Mouse (Mus musculus): Measurements from ENCODE around the gene Sh2b3.
A peak's percentile ranks its signal among the peaks of the same experiment; 100 is the strongest.
"Not testable (repeated sequence)": the region's sequence is repeated elsewhere in the genome, so short reads cannot be mapped to it uniquely, and the experiment has no call there.

Sh2b3 gene

GRCm38 (mm10) chr5:121837441-121838340 is at the start of gene Sh2b3:
Gene Sh2b3, minus strand, starts transcription at chr5:121837646.
- no peak for DNase-seq (ENCODE audit: low read depth)

GRCm38 (mm10) chr5:121883356-121883755 is 45.9 kb upstream of the Sh2b3 start:
- DNase-seq (ENCODE audit: low read depth), result no peak

GRCm38 (mm10) chr5:121879211-121879610 is 41.8 kb upstream of the Sh2b3 start:
- no peak for DNase-seq (ENCODE audit: low read depth)

GRCm38 (mm10) chr5:121878703-121879102 is 41.3 kb upstream of the Sh2b3 start:
- no peak for DNase-seq (ENCODE audit: low read depth)

GRCm38 (mm10) chr5:121876901-121877300 is 39.5 kb upstream of the Sh2b3 start:
- DNase-seq (ENCODE audit: low read depth), result no peak

- no peak for DNase-seq (ENCODE audit: low read depth)
Observed at GRCm38 (mm10) chr5:121875041-121875440, 37.6 kb upstream of the Sh2b3 start.

GRCm38 (mm10) chr5:121872158-121872557 is 34.7 kb upstream of the Sh2b3 start:
- DNase-seq (ENCODE audit: low read depth), result peak; percentile 35

GRCm38 (mm10) chr5:121871515-121872030 is 34.1 kb upstream of the Sh2b3 start:
- DNase-seq (ENCODE audit: low read depth), result no peak

- no peak for DNase-seq (ENCODE audit: low read depth)
Observed at GRCm38 (mm10) chr5:121870832-121871231, 33.4 kb upstream of the Sh2b3 start.

GRCm38 (mm10) chr5:121867963-121868362 is 30.5 kb upstream of the Sh2b3 start:
- no peak for DNase-seq (ENCODE audit: low read depth)

- DNase-seq (ENCODE audit: low read depth), result no peak
Observed at GRCm38 (mm10) chr5:121864330-121864729, 26.9 kb upstream of the Sh2b3 start.

GRCm38 (mm10) chr5:121861964-121862363 is 24.5 kb upstream of the Sh2b3 start:
- DNase-seq (ENCODE audit: low read depth), result no peak

- DNase-seq (ENCODE audit: low read depth), result no peak
Observed at GRCm38 (mm10) chr5:121858427-121858826, 21.0 kb upstream of the Sh2b3 start.

GRCm38 (mm10) chr5:121856740-121857139 is 19.3 kb upstream of the Sh2b3 start:
- no peak for DNase-seq (ENCODE audit: low read depth)

- DNase-seq (ENCODE audit: low read depth), result no peak
Observed at GRCm38 (mm10) chr5:121854768-121855167, 17.3 kb upstream of the Sh2b3 start.

GRCm38 (mm10) chr5:121853368-121854051 is 16.1 kb upstream of the Sh2b3 start:
- DNase-seq (ENCODE audit: low read depth), result no peak

GRCm38 (mm10) chr5:121849478-121850349 is 12.3 kb upstream of the Sh2b3 start:
- no peak for DNase-seq (ENCODE audit: low read depth)

- DNase-seq (ENCODE audit: low read depth), result peak; percentile 86
Observed at GRCm38 (mm10) chr5:121848743-121849142, 11.3 kb upstream of the Sh2b3 start, which contains the start of gene Pheta1. Gene Pheta1, plus strand, starts transcription at chr5:121848984.

GRCm38 (mm10) chr5:121848035-121848519 is 10.6 kb upstream of the Sh2b3 start:
- DNase-seq (ENCODE audit: low read depth), result no peak

GRCm38 (mm10) chr5:121847269-121847668 is 9.8 kb upstream of the Sh2b3 start:
- DNase-seq (ENCODE audit: low read depth), result not testable (repeated sequence)

- no peak for DNase-seq (ENCODE audit: low read depth)
Observed at GRCm38 (mm10) chr5:121846322-121846721, 8.9 kb upstream of the Sh2b3 start.

GRCm38 (mm10) chr5:121845361-121845760 is 7.9 kb upstream of the Sh2b3 start:
- DNase-seq (ENCODE audit: low read depth), result no peak

Measured in c-Kit-positive CD71-negative TER-119-negative erythroid progenitor cells, embryonic 14.5 days (primary cell).